Mouse (Mus musculus): ENCODE results near the gene Nudt4. TPM values are rescaled to one million over a fixed set of nuclear protein-coding genes. Genes with fewer than 3 reads are reported as not detected.

The Nudt4 gene
- polyA plus RNA-seq, 1 experiment from 2014 or later, result 107 TPM

GRCm38 (mm10) chr10:95546178-95546577, 17.8 kb downstream of the Nudt4 start:
- H3K9ac ChIP-seq, result no peak overlapping the region
- H3K4me2 ChIP-seq, result no peak overlapping the region
- no peak for ATAC-seq (ENCODE audit: low FRiP score)
- H3K27me3 ChIP-seq, result no peaks in the 10 kb centered on the region
- peaks cover 44% of the 10 kb centered on the region for H3K36me3 ChIP-seq (replicated peaks)
- H3K4me3 ChIP-seq (replicated peaks), result no peak overlapping the region
- WGBS, result 95% methylated on average over 2 of the region's 2 CpGs
- H3K4me1 ChIP-seq, result no peaks in the 10 kb centered on the region
- H3K9me3 ChIP-seq, result no peaks in the 10 kb centered on the region
- no peak overlapping the region for H3K27ac ChIP-seq

GRCm38 (mm10) chr10:95545051-95545450, 18.9 kb downstream of the Nudt4 start:
- Histone ChIP-seq H3K36me3 (replicated peaks) (peaks cover 38% of the 10 kb centered on the region), H3K27me3 (no peaks in the 10 kb centered on the region), H3K27ac (no peak overlapping the region), H3K4me2 (no peak overlapping the region), H3K9me3 (no peaks in the 10 kb centered on the region), H3K4me1 (no peaks in the 10 kb centered on the region), H3K4me3 (replicated peaks) (no peak overlapping the region), H3K9ac (no peak overlapping the region)
- WGBS, result 83% methylated on average over 4 of the region's 4 CpGs
- no peak for ATAC-seq (ENCODE audit: low FRiP score)

- no peak overlapping the region for H3K9ac ChIP-seq
These were observed 19.3 kb downstream of the Nudt4 start for GRCm38 (mm10) chr10:95544651-95545050.

GRCm38 (mm10) chr10:95544004-95544403, 19.9 kb downstream of the Nudt4 start:
- no peaks in the 10 kb centered on the region for H3K9me3 ChIP-seq
- peaks cover 28% of the 10 kb centered on the region for H3K36me3 ChIP-seq (replicated peaks)
- no peak for ATAC-seq (ENCODE audit: low FRiP score)

More at GRCm38 (mm10) chr10:95544651-95545050, 19.3 kb downstream of the Nudt4 start:
- Histone ChIP-seq H3K27me3 (no peaks in the 10 kb centered on the region), H3K4me3 (replicated peaks) (no peak overlapping the region), H3K9me3 (no peaks in the 10 kb centered on the region), H3K36me3 (replicated peaks) (peaks cover 34% of the 10 kb centered on the region), H3K4me1 (no peaks in the 10 kb centered on the region), H3K4me2 (no peak overlapping the region), H3K27ac (no peak overlapping the region)
- ATAC-seq (ENCODE audit: low FRiP score), result no peak
- WGBS, result 70% methylated on average over 2 of the region's 2 CpGs

GRCm38 (mm10) chr10:95543377-95543776, 20.6 kb downstream of the Nudt4 start:
- no peak for ATAC-seq (ENCODE audit: low FRiP score)
- H3K4me2 ChIP-seq, result no peak overlapping the region
- peaks cover 26% of the 10 kb centered on the region for H3K36me3 ChIP-seq (replicated peaks)
- H3K9me3 ChIP-seq, result no peaks in the 10 kb centered on the region
- 89% methylated on average over 2 of the region's 2 CpGs for WGBS
- no peaks in the 10 kb centered on the region for H3K4me1 ChIP-seq
- H3K27me3 ChIP-seq, result no peaks in the 10 kb centered on the region
- no peak overlapping the region for H3K4me3 ChIP-seq (replicated peaks)
- H3K27ac ChIP-seq, result no peak overlapping the region
- no peak overlapping the region for H3K9ac ChIP-seq

More at GRCm38 (mm10) chr10:95544004-95544403, 19.9 kb downstream of the Nudt4 start:
- H3K4me2 ChIP-seq, result no peak overlapping the region
- H3K9ac ChIP-seq, result no peak overlapping the region
- no peaks in the 10 kb centered on the region for H3K4me1 ChIP-seq
- H3K27ac ChIP-seq, result no peak overlapping the region
- H3K27me3 ChIP-seq, result no peaks in the 10 kb centered on the region
- no peak overlapping the region for H3K4me3 ChIP-seq (replicated peaks)

GRCm38 (mm10) chr10:95542916-95543315, 21.0 kb downstream of the Nudt4 start:
- no peaks in the 10 kb centered on the region for H3K27me3 ChIP-seq
- no peak overlapping the region for H3K27ac ChIP-seq
- WGBS, result 95% methylated on average over 4 of the region's 4 CpGs
- H3K4me2 ChIP-seq, result no peak overlapping the region
- ATAC-seq (ENCODE audit: low FRiP score), result no peak
- no peaks in the 10 kb centered on the region for H3K4me1 ChIP-seq
- peaks cover 22% of the 10 kb centered on the region for H3K36me3 ChIP-seq (replicated peaks)
- H3K9ac ChIP-seq, result no peak overlapping the region
- H3K4me3 ChIP-seq (replicated peaks), result no peak overlapping the region
- H3K9me3 ChIP-seq, result no peaks in the 10 kb centered on the region

GRCm38 (mm10) chr10:95539841-95540240, 24.1 kb downstream of the Nudt4 start:
- no peak overlapping the region for H3K27ac ChIP-seq
- no peak overlapping the region for H3K4me3 ChIP-seq (replicated peaks)
- no peaks in the 10 kb centered on the region for H3K27me3 ChIP-seq
- 93% methylated on average over 3 of the region's 3 CpGs for WGBS
- H3K4me1 ChIP-seq, result no peaks in the 10 kb centered on the region
- H3K36me3 ChIP-seq (replicated peaks), result peaks cover 8% of the 10 kb centered on the region
- no peak overlapping the region for H3K4me2 ChIP-seq
- ATAC-seq (ENCODE audit: low FRiP score), result no peak
- no peaks in the 10 kb centered on the region for H3K9me3 ChIP-seq
- no peak overlapping the region for H3K9ac ChIP-seq

- Histone ChIP-seq H3K4me2 (no peak overlapping the region), H3K36me3 (replicated peaks) (peaks cover 5% of the 10 kb centered on the region; the same call in 1 of the 2 replicates), H3K27me3 (no peaks in the 10 kb centered on the region), H3K4me3 (replicated peaks) (no peak overlapping the region), H3K9ac (no peak overlapping the region), H3K9me3 (no peaks in the 10 kb centered on the region), H3K27ac (no peak overlapping the region), H3K4me1 (no peaks in the 10 kb centered on the region)
- WGBS, result 92% methylated on average over 3 of the region's 3 CpGs
- no peak for ATAC-seq (ENCODE audit: low FRiP score)
These were observed 24.7 kb downstream of the Nudt4 start for GRCm38 (mm10) chr10:95539260-95539659.

- WGBS, result 93% methylated on average over 6 of the region's 6 CpGs
- Histone ChIP-seq H3K4me3 (replicated peaks) (no peak overlapping the region), H3K27me3 (no peaks in the 10 kb centered on the region), H3K4me1 (0 out of 2 replicates have a peak, but pooled peaks cover 2% of the 10 kb centered on the region), H3K36me3 (replicated peaks) (no peaks in the 10 kb centered on the region), H3K9me3 (no peaks in the 10 kb centered on the region), H3K4me2 (no peak overlapping the region), H3K9ac (no peak overlapping the region), H3K27ac (no peak overlapping the region)
- no peak for ATAC-seq (ENCODE audit: low FRiP score)
These were observed 27.8 kb downstream of the Nudt4 start for GRCm38 (mm10) chr10:95536222-95536541.

GRCm38 (mm10) chr10:95535399-95536221, 28.3 kb downstream of the Nudt4 start:
- H3K4me3 ChIP-seq (replicated peaks), result no peak overlapping the region
- no peaks in the 10 kb centered on the region for H3K9me3 ChIP-seq
- peaks cover 7% of the 10 kb centered on the region for H3K4me1 ChIP-seq
- 83% methylated on average over 8 of the region's 8 CpGs for WGBS
- no peaks in the 10 kb centered on the region for H3K27me3 ChIP-seq
- ATAC-seq (ENCODE audit: low FRiP score), result no peak
- no peak overlapping the region for H3K4me2 ChIP-seq
- no peaks in the 10 kb centered on the region for H3K36me3 ChIP-seq (replicated peaks)
- no peak overlapping the region for H3K9ac ChIP-seq
- no peak overlapping the region for H3K27ac ChIP-seq

GRCm38 (mm10) chr10:95533382-95533781, 30.6 kb downstream of the Nudt4 start:
- Histone ChIP-seq H3K27ac (no peak overlapping the region), H3K9me3 (no peaks in the 10 kb centered on the region), H3K4me2 (no peak overlapping the region), H3K27me3 (no peaks in the 10 kb centered on the region), H3K4me1 (peaks cover 10% of the 10 kb centered on the region), H3K36me3 (replicated peaks) (no peaks in the 10 kb centered on the region), H3K9ac (no peak overlapping the region), H3K4me3 (replicated peaks) (no peak overlapping the region)
- ATAC-seq (ENCODE audit: low FRiP score), result no peak
- 92% methylated on average over 7 of the region's 7 CpGs for WGBS

- Histone ChIP-seq H3K9ac (no peak overlapping the region), H3K27ac (no peak overlapping the region), H3K4me1 (peaks cover 10% of the 10 kb centered on the region), H3K27me3 (no peaks in the 10 kb centered on the region), H3K36me3 (replicated peaks) (no peaks in the 10 kb centered on the region), H3K4me3 (replicated peaks) (no peak overlapping the region), H3K9me3 (no peaks in the 10 kb centered on the region), H3K4me2 (no peak overlapping the region)
- no peak for ATAC-seq (ENCODE audit: low FRiP score)
- 93% methylated on average over 5 of the region's 5 CpGs for WGBS
These were observed 31.0 kb downstream of the Nudt4 start for GRCm38 (mm10) chr10:95532916-95533315.

GRCm38 (mm10) chr10:95530551-95531121, 33.3 kb downstream of the Nudt4 start:
- Histone ChIP-seq H3K9me3 (no peaks in the 10 kb centered on the region), H3K27me3 (no peaks in the 10 kb centered on the region), H3K9ac (no peak overlapping the region), H3K4me3 (replicated peaks) (no peak overlapping the region), H3K27ac (no peak overlapping the region), H3K4me2 (no peak overlapping the region), H3K36me3 (replicated peaks) (no peaks in the 10 kb centered on the region), H3K4me1 (peaks cover 12% of the 10 kb centered on the region)
- 56% methylated on average over 2 of the region's 2 CpGs for WGBS
- no peak for ATAC-seq (ENCODE audit: low FRiP score)
